Mouse (Mus musculus): Measurements from ENCODE around the gene Gm4881.

DNA sequence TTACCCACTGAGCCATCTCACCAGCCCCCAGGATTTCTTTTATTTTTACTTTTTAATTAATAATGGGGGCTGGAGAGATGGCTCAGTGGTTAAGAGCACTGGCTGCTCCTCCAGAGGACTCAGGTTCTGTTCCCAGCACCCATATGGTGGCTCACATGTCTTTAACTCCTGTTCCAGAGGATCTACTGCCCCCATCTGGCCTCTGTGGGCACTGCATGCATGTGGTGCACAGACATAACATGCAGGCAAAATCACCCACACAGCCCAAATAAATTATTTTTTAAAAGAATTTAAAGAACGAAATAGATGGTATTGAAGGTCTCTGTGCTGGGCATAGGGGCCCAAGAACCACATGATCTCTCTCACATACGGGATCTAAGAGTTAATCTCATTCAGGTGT, 40.0 kb upstream of the Gm4881 start:
- TF ChIP-seq CTCF (IDR thresholded peaks at IDR 0.05; ENCODE audit: control insufficient read depth, insufficient read depth, insufficient read length) (no peak), MYOD1 (IDR thresholded peaks at IDR 0.05; ENCODE audit: control insufficient read depth, insufficient read length, low read depth) (no peak), CEBPB (IDR thresholded peaks at IDR 0.05; ENCODE audit: low read depth) (no peak), USF1 (IDR thresholded peaks at IDR 0.05; ENCODE audit: low read depth) (no peak), MAX (IDR thresholded peaks at IDR 0.05) (no peak), MYOG (IDR thresholded peaks at IDR 0.05; ENCODE audit: control insufficient read depth, extremely low read depth, insufficient read length) (no peak)
